Mouse (Mus musculus): ENCODE results near the gene Doc2a.

DNA sequence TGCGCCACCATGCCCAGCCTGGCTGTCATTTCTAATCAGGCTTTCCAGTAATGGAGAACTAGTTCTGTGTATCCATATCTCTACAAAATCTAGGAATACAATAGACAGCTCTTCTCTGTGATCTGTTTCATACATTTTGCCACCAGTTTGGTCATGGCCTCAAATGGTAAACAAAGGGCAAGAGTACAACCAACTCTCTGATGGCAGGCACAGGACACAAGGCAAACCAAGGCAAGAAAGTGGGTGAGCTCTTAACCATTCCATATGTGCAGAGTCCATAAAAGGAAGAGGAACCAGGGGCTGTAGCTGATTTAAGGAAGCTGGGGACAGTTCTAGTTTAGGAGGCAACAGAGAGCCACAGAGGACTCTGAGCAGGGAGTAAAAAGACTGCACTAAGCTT, 30.0 kb downstream of the Doc2a start:
- TF ChIP-seq EP300 (IDR thresholded peaks at IDR 0.05; ENCODE audit: low read depth) (no peak), CTCF (IDR thresholded peaks at IDR 0.05; ENCODE audit: low read depth) (no peak)

Measured in liver, embryonic 14.5 days (tissue).